Mouse (Mus musculus) brown adipose tissue, adult 24 weeks (tissue): Measurements from ENCODE around the gene Hapln1. TPM values are rescaled to one million over a fixed set of nuclear protein-coding genes. Genes with fewer than 3 reads are reported as not detected.

ENCODE experiments used
- H3K27ac ChIP-seq: fragments of 200-500 bp; replicated peaks from 2 replicates; pipeline ENCODE4 v1.5.1; 2012; ENCODE audit warnings: low read depth, mild to moderate bottlenecking, low read length
- H3K4me1 ChIP-seq: fragments of 200-500 bp; 2 replicates; pipeline ENCODE4 v1.6.1; 2012; ENCODE audit warnings: low read length, mixed read lengths; ENCODE audit not compliant: control insufficient read depth, insufficient read depth, insufficient read length
- H3K4me3 ChIP-seq: fragments of 200-500 bp; 2 replicates; pipeline ENCODE4 v1.5.1; 2012; ENCODE audit warnings: low read depth, mild to moderate bottlenecking, low read length, moderate library complexity; ENCODE audit not compliant: insufficient read depth
- polyA plus RNA-seq: library from polyadenylated mRNA; stranded (reverse); fragments of >200 nt; gene quantifications from 2 replicates; pipeline ENCODE4 v1.2.4, GENCODE M21; 2012; ENCODE audit not compliant: missing spikeins, insufficient read depth, insufficient read length

Hapln1 gene
- polyA plus RNA-seq, 1 experiment = not detected

GRCm38 (mm10) chr13:89657046-89657445 lies 117.5 kb downstream of the Hapln1 start:
- Histone ChIP-seq H3K27ac (no peak overlapping the region), H3K4me3 (no peak overlapping the region), H3K4me1 (no peaks in the 10 kb centered on the region)

Other genes starting within 250 kb of the Hapln1 start
- gene Vcan, start 202.7 kb downstream of the Hapln1 start, polyA plus RNA-seq = 1.3 and 3.3 TPM in 2 replicates